Mouse (Mus musculus): Measurements from ENCODE around the gene Kank1.

DNA sequence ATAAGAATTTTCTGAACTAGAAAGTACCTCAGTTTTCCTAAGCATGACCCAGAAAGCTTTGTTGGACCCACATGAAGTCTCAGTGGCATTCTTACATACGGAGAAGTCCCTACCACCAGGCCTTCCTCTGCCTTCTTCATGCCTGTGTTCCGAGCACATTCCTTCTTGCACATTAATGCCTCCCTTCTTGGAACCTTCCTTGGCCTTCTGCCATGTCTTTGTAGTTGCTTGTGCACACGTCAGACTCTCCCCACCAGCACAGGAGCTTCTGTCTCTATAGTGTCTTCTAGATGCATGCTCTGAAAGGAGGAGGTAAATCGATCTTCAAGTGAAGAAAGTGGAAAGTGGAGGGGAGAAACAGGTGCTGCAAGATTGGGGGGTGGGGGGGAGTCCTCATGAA is 58.4 kb downstream of the Kank1 start:
- TF ChIP-seq CTCF (IDR thresholded peaks at IDR 0.05; ENCODE audit: low read depth, low read length) (no peak), POLR2A (IDR thresholded peaks at IDR 0.05; ENCODE audit: extremely low read depth, insufficient read depth, low read length) (no peak)
